ENCODE assay signal across 8 mouse cellular contexts in genomic region chr13:102664843-102665587, GRCm38 (mm10). TPM values are rescaled to one million over a fixed set of nuclear protein-coding genes. Genes with fewer than 3 reads are reported as not detected.
DNase-seq lines count a peak whose midpoint lies in the region; ATAC-seq lines count a peak whose summit lies in the region.

No protein-coding gene starts in this region.

- ATAC-seq in activated CD4-positive, CD25-positive, alpha-beta regulatory T cell, adult 4 months, result no peak

- peak; percentile 33 to 61 for DNase-seq in cerebellum, postnatal 14 days
- DNase-seq in cerebellum, postnatal 36 days, result no peak
- DNase-seq in brain, adult 2 months (ENCODE audit: low read depth, low spot score), result peak; percentile 79
- peak; percentile 63 for DNase-seq in heart, adult 8-10 months (ENCODE audit: low spot score)
- DNase-seq in kidney, postnatal 25 days, result peak; percentile 49 to 67
- peak; percentile 69 for DNase-seq in lung, postnatal 10 days
- DNase-seq in retina, postnatal 7 days (ENCODE audit: low read depth, low spot score), result peak; percentile 36

RNA-seq across cellular contexts. Expression of gene Cd180, which starts 28.3 kb away (rescaled TPM):
- 1 to 10 TPM in 2 of 4 experiments, under 1 TPM in 2; 0.57 to 2.5 (median 0.85) TPM for total RNA-seq in heart, adult 8-10 months (2022)
- polyA plus RNA-seq in activated CD4-positive, CD25-positive, alpha-beta regulatory T cell, adult 4 months (2017; shearing (Covaris generic)), result 1 to 10 TPM in 1 of 2 experiments, under 1 TPM in 1; 0.67 to 1.3 TPM

Comparison
In these comparisons a context has a peak if more than half of its experiments do, and no peak if none do; other contexts are left out.
1. DNase-seq: peak in cerebellum, postnatal 14 days (2 of 2), brain, adult 2 months (single experiment), heart, adult 8-10 months (single experiment), kidney, postnatal 25 days (2 of 2), lung, postnatal 10 days (single experiment) and retina, postnatal 7 days (single experiment); none in cerebellum, postnatal 36 days (0 of 2).